Mouse (Mus musculus) liver, embryonic 14.5 days (tissue): ENCODE measurements at regions not wholly inside any gene's neighbourhood (a gene's known extent, or its start where the extent isn't known, plus 50 kb on each side); places are given as distances from the start of the nearest gene placed in this dataset.

Source experiments
- ATAC-seq: fragments of 200-750 bp; cut with Nextera tagmentation; 2 replicates; pipeline ENCODE4 v1.8.0; 2017; ENCODE audit warnings: moderate number of reproducible peaks, mild to moderate bottlenecking, moderate library complexity; ENCODE audit not compliant: insufficient read depth
- DNase-seq, 3 experiments: peaks; one replicate each; pipeline ENCODE4 v3.0.0-alpha.2; 2012 to 2013; ENCODE audit warnings: low read depth in 3 of 3, low spot score in 3 of 3
- H3K27ac ChIP-seq: fragments of 300-500 bp; sonication (generic); 2 replicates; pipeline ENCODE4 v1.5.1; 2014; ENCODE audit warnings: moderate library complexity, mild to moderate bottlenecking, control low read depth, inconsistent platforms
- H3K27me3 ChIP-seq: fragments of 300-500 bp; sonication (generic); 2 replicates; pipeline ENCODE4 v1.6.1; 2014; ENCODE audit warnings: mild to moderate bottlenecking, low read length, moderate library complexity; ENCODE audit not compliant: control insufficient read depth, insufficient read depth
- H3K36me3 ChIP-seq: fragments of 300-500 bp; sonication (generic); replicated peaks from 2 replicates; pipeline ENCODE4 v1.6.1; 2014; ENCODE audit warnings: low read depth; ENCODE audit not compliant: control insufficient read depth, insufficient read depth
- H3K4me1 ChIP-seq, 2 experiments: fragments of 200-500 bp in 1 of 2; fragments of 300-500 bp in 1 of 2; sonication (generic) in 1 of 2; replicated peaks; 2 replicates each; pipeline ENCODE4 v1.6.1; 2012 to 2014; ENCODE audit warnings: antibody characterized with exemption in 1 of 2, inconsistent platforms in 1 of 2, low read length in 1 of 2; ENCODE audit not compliant: control insufficient read depth in 2 of 2, insufficient read depth in 2 of 2
- H3K4me2 ChIP-seq: fragments of 300-500 bp; sonication (generic); 2 replicates; pipeline ENCODE4 v1.6.1; 2014; ENCODE audit warnings: low read depth, mild to moderate bottlenecking, control low read depth, moderate library complexity
- H3K4me3 ChIP-seq, 2 experiments: fragments of 200-500 bp in 1 of 2; fragments of 300-500 bp in 1 of 2; sonication (generic) in 1 of 2; 2 replicates each; pipeline ENCODE4 v1.5.1; 2012 to 2014; ENCODE audit warnings: low read depth in 2 of 2, low read length in 2 of 2, mild to moderate bottlenecking in 2 of 2, control low read depth in 1 of 2, inconsistent platforms in 1 of 2, moderate library complexity in 1 of 2; ENCODE audit not compliant: insufficient read depth in 1 of 2
- H3K9ac ChIP-seq: fragments of 300-500 bp; sonication (generic); replicated peaks from 2 replicates; pipeline ENCODE4 v1.6.1; 2014; ENCODE audit warnings: mild to moderate bottlenecking, control low read depth, moderate library complexity
- H3K9me3 ChIP-seq: fragments of 300-500 bp; sonication (generic); 2 replicates; pipeline ENCODE4 v1.6.1; 2016; ENCODE audit warnings: low read length, mixed read lengths; ENCODE audit not compliant: control insufficient read depth
- CTCF ChIP-seq: IDR thresholded peaks from 2 replicates; pipeline ENCODE4 v1.5.1; 2016; ENCODE audit warnings: antibody characterized with exemption, low read depth, control low read depth
- EP300 ChIP-seq: IDR thresholded peaks from 2 replicates; pipeline ENCODE4 v1.6.1; 2016; ENCODE audit warnings: antibody characterized with exemption, low read depth
- WGBS: fragments of 180-500 bp; shearing (Covaris S2); extraction: QIAGEN DNeasy Blood & Tissue Kit; methylation state at CpG from one replicate; pipeline ENCODE4 v1.1.7; 2014; ENCODE audit not compliant: insufficient replicate concordance; 5-methylcytosine and 5-hydroxymethylcytosine counted together

DNA sequence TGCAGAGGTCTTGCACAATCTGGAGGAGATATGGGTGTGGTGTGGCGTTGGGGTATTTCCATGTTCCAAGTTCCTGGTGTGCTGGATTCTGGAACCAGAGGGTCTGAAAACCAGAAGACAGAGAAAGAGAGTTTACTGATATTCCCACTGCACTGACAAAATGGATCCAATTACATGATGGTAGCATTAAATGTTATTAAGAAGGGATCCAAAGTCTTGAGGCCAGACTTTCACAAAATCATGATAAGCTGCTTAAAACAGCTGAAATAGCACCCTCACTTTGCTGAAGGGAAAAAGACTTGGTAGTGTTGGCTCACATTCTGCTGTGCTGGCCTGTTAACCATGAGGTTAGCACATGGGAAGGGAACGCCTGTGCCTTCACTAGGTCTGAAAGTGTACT is 288.6 kb upstream of the Rnaseh2b start:
- H3K9me3 ChIP-seq: no peaks in the 10 kb centered on the region
- no peak overlapping the region for H3K27ac ChIP-seq
- no peak overlapping the region for H3K4me2 ChIP-seq
- no peak for TF ChIP-seq EP300
- TF ChIP-seq CTCF: no peak
- H3K4me1 ChIP-seq: 0 out of 4 replicates have a peak, but pooled peaks cover 0 to 3% of the 10 kb centered on the region in 2 experiments
- H3K36me3 ChIP-seq: no peaks in the 10 kb centered on the region
- no peak for DNase-seq
- H3K4me3 ChIP-seq: no peak overlapping the region
- no peak overlapping the region for H3K9ac ChIP-seq
- ATAC-seq: no peak
- no peaks in the 10 kb centered on the region for H3K27me3 ChIP-seq
- WGBS: 51% methylated on average over 2 of the region's 2 CpGs

DNA sequence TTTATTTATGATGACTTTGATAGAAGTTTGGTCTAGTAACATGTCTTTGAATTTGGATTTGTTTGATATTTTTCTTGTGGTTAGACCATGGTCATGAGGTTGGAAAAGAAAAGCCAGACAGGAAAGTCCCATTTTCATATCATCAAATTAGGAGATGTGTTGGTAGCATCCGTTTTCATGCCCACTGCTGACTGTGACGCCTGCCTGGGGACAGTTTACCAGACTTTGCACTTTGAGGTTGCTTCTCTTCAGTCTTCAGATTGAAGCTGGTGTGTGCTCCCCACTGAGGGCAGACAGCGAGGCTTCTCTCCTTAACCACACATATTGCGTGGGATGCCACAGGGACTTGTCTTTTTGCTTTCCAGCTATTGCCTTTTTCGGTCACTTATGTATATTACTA is 283.7 kb upstream of the Rnaseh2b start:
- H3K9ac ChIP-seq: no peak overlapping the region
- no peak overlapping the region for H3K4me2 ChIP-seq
- ATAC-seq (no peak), DNase-seq (no peak)
- H3K4me1 ChIP-seq: no peaks in the 10 kb centered on the region
- TF ChIP-seq CTCF (no peak), EP300 (no peak)
- H3K27me3 ChIP-seq: no peaks in the 10 kb centered on the region
- no peak overlapping the region for H3K4me3 ChIP-seq
- H3K27ac ChIP-seq: no peak overlapping the region
- 63% methylated on average over 5 of the region's 5 CpGs for WGBS
- H3K9me3 ChIP-seq: no peaks in the 10 kb centered on the region
- H3K36me3 ChIP-seq: no peaks in the 10 kb centered on the region

DNA sequence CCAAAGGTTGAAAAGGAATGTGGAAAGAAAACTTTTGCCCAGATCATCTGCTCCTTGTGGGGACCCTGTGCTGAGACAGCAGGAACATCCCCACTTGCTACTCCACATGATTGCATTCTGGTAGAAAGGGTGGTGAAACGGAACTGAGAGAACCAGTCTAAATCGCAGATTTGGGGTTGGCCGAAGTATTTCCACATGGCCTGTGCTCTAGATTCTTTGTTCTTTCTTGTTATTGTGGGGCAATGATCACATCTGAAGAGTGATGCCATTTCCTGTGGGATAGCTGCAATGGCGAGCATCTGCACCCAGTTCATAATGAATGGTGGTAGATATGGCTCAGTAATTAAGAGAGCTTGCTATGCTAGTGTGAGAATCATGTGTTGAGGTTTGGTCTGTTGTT is 273.6 kb upstream of the Rnaseh2b start:
- DNase-seq (no peak), ATAC-seq (no peak)
- TF ChIP-seq CTCF (no peak), EP300 (no peak)
- Histone ChIP-seq H3K9ac (no peak overlapping the region), H3K36me3 (no peaks in the 10 kb centered on the region), H3K27ac (no peak overlapping the region), H3K4me3 (no peak overlapping the region), H3K4me2 (no peak overlapping the region), H3K4me1 (no peaks in the 10 kb centered on the region), H3K9me3 (no peaks in the 10 kb centered on the region), H3K27me3 (no peaks in the 10 kb centered on the region)
- WGBS: 55% methylated on average over 4 of the region's 4 CpGs

DNA sequence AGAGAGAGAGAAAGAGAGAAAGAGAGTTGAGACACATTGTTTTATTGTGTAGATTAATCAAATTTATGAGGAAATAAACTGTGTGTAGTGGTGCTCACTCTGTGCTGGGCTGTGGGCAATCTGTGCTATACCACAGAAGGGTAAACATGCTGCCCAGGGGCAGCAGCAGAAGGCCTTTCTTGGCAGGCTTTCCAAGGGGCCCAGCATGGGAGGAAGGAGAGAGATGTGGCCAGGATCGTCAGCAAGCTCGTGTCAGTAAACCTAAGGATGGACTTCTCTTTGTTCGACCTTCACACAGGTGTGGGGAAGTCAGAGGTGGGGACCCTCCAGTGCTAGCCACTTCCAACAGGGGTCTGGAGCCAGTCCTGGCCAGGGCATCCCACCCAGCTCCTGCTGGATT is 271.4 kb upstream of the Rnaseh2b start:
- 63% methylated on average over 3 of the region's 3 CpGs for WGBS

DNA sequence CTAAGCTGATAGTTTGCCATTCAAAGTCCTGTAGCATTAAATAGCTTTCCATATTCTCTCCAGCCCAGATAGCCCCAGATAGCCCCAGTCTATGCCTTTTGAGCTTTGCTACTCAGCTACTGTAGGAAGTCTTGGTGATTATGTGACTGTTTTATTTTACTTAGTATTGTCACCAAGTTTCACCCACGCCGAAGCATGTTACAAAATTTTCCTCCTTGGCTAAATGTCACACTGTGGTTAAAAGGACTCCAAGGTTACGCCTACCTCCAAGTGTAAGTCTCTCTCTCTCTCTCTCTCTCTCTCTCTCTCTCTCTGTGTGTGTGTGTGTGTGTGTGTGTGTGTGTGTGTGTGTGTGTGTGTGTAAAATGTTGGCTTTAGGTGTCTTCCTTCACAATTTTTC is 270.2 kb upstream of the Rnaseh2b start:
- Histone ChIP-seq H3K9me3 (no peaks in the 10 kb centered on the region), H3K27ac (no peak overlapping the region), H3K4me1 (no peaks in the 10 kb centered on the region), H3K9ac (no peak overlapping the region), H3K27me3 (no peaks in the 10 kb centered on the region), H3K4me3 (no peak overlapping the region), H3K36me3 (no peaks in the 10 kb centered on the region), H3K4me2 (no peak overlapping the region)
- WGBS: 67% methylated on average over 3 of the region's 3 CpGs
- no peak for ATAC-seq
- TF ChIP-seq EP300 (no peak), CTCF (no peak)
- DNase-seq: no peak

More for the DNA sequence above, 271.4 kb upstream of the Rnaseh2b start:
- no peaks in the 10 kb centered on the region for H3K36me3 ChIP-seq
- H3K4me2 ChIP-seq: no peak overlapping the region
- no peak overlapping the region for H3K9ac ChIP-seq
- H3K4me3 ChIP-seq: no peak overlapping the region
- no peak for DNase-seq
- no peaks in the 10 kb centered on the region for H3K27me3 ChIP-seq
- ATAC-seq: no peak
- no peaks in the 10 kb centered on the region for H3K9me3 ChIP-seq
- no peaks in the 10 kb centered on the region for H3K4me1 ChIP-seq
- H3K27ac ChIP-seq: no peak overlapping the region
- no peak for TF ChIP-seq EP300
